Mouse (Mus musculus) stomach, embryonic 16.5 days (tissue): Measurements from ENCODE around the gene Pcnx3. TPM values are rescaled to one million over a fixed set of nuclear protein-coding genes. Genes with fewer than 3 reads are reported as not detected.

Source experiments
- ATAC-seq: fragments of 200-750 bp; cut with Nextera tagmentation; 2 replicates; pipeline ENCODE4 v1.8.0; 2017; ENCODE audit warnings: moderate number of reproducible peaks, moderate TSS enrichment; ENCODE audit not compliant: insufficient read depth, low FRiP score
- H3K27ac ChIP-seq: fragments of 300-500 bp; sonication (generic); 2 replicates; pipeline ENCODE4 v1.5.1; 2014; ENCODE audit warnings: low read length
- H3K27me3 ChIP-seq: fragments of 300-500 bp; sonication (generic); 2 replicates; pipeline ENCODE4 v1.6.1; 2014; ENCODE audit warnings: low read length, control low read depth, mixed read lengths; ENCODE audit not compliant: control insufficient read depth, insufficient read depth
- H3K36me3 ChIP-seq: fragments of 300-500 bp; sonication (generic); 2 replicates; pipeline ENCODE4 v1.6.1; 2014; ENCODE audit warnings: low read length; ENCODE audit not compliant: control insufficient read depth, insufficient read depth
- H3K4me1 ChIP-seq: fragments of 300-500 bp; sonication (generic); 2 replicates; pipeline ENCODE4 v1.6.1; 2014; ENCODE audit warnings: low read length, control low read depth, mixed read lengths; ENCODE audit not compliant: control insufficient read depth, insufficient read depth
- H3K4me2 ChIP-seq: fragments of 300-500 bp; sonication (generic); 2 replicates; pipeline ENCODE4 v1.6.1; 2014; ENCODE audit warnings: low read depth, low read length, mixed read lengths
- H3K4me3 ChIP-seq: fragments of 300-500 bp; sonication (generic); replicated peaks from 2 replicates; pipeline ENCODE4 v1.5.1; 2014; ENCODE audit warnings: mild to moderate bottlenecking, low read length
- H3K9ac ChIP-seq: fragments of 300-500 bp; sonication (generic); 2 replicates; pipeline ENCODE4 v1.6.1; 2014; ENCODE audit warnings: low read length
- H3K9me3 ChIP-seq: fragments of 300-500 bp; sonication (generic); replicated peaks from 2 replicates; pipeline ENCODE4 v1.6.1; 2016; ENCODE audit warnings: low read length, control low read depth; ENCODE audit not compliant: control insufficient read depth
- WGBS: fragments of 180-500 bp; shearing (Covaris S2); extraction: QIAGEN DNeasy Blood & Tissue Kit; methylation state at CpG from one replicate; pipeline ENCODE4 v1.1.7; 2014; 5-methylcytosine and 5-hydroxymethylcytosine counted together
- polyA plus RNA-seq: library from polyadenylated mRNA; unstranded; fragments of >200 nt; fragmentation: Nextera tagmentation; extraction: Ambion mirVana; gene quantifications from 2 replicates; pipeline ENCODE4 v1.2.1, GENCODE M21; 2015

The Pcnx3 gene
- polyA plus RNA-seq, 1 experiment from 2014 or later = 17.4 TPM

GRCm38 (mm10) chr19:5715793-5716688 is 27.3 kb upstream of the Pcnx3 start:
- 35% methylated on average over 43 of the region's 43 CpGs for WGBS
- ATAC-seq = peak; percentile 24; the same call in 1 of the 2 replicates
- H3K9ac ChIP-seq = no peak overlapping the region
- H3K27ac ChIP-seq = no peak overlapping the region
- H3K9me3 ChIP-seq = no peaks in the 10 kb centered on the region
- no peak overlapping the region for H3K4me3 ChIP-seq
- H3K4me2 ChIP-seq = peak overlapping the region; percentile 23; the same call in 1 of the 2 replicates
- peaks cover 23% of the 10 kb centered on the region for H3K4me1 ChIP-seq
- peaks cover 17% of the 10 kb centered on the region for H3K36me3 ChIP-seq
- H3K27me3 ChIP-seq = no peaks in the 10 kb centered on the region

- peak overlapping the region; percentile 14 for H3K4me2 ChIP-seq
- 2% methylated on average over 2 of the region's 2 CpGs for WGBS
- H3K27me3 ChIP-seq = no peaks in the 10 kb centered on the region
- peaks cover 6% of the 10 kb centered on the region; the same call in 1 of the 2 replicates for H3K36me3 ChIP-seq
- no peaks in the 10 kb centered on the region for H3K9me3 ChIP-seq
- H3K9ac ChIP-seq = peak overlapping the region; percentile 54; the same call in 1 of the 2 replicates
- H3K4me3 ChIP-seq = no peak overlapping the region
- H3K27ac ChIP-seq = peak overlapping the region; percentile 47
- ATAC-seq = peak; percentile 89
- H3K4me1 ChIP-seq = peaks cover 23% of the 10 kb centered on the region
Measured at GRCm38 (mm10) chr19:5713730-5714129, 25.0 kb upstream of the Pcnx3 start.

DNA sequence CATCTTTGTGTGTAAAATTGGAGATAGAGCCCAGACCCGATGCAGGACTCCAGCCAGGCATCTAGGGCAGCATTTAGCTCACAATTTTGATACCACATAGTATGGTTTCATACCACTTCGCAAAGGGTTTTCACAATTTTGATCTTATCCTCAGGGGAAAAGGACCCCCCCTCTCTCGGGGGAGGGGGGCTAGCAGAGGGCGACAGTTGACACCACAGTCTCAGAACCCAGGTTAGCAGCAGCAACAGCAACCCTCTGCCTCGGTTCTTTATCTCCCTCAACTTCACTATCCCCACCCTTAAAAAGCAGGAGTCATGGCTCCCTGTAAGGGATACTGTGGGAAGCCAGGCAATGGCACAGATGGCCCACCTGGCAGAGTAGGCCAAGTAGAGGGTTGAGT is 24.5 kb upstream of the Pcnx3 start:
- Histone ChIP-seq H3K4me3 (no peak overlapping the region), H3K4me1 (peaks cover 23% of the 10 kb centered on the region), H3K4me2 (peak overlapping the region; percentile 14), H3K36me3 (peaks cover 6% of the 10 kb centered on the region; the same call in 1 of the 2 replicates), H3K9me3 (no peaks in the 10 kb centered on the region), H3K27me3 (no peaks in the 10 kb centered on the region), H3K27ac (peak overlapping the region; percentile 47), H3K9ac (peak overlapping the region; percentile 54; the same call in 1 of the 2 replicates)
- ATAC-seq = peak; percentile 23; the same call in 1 of the 2 replicates
- WGBS = 69% methylated on average over 5 of the region's 5 CpGs

DNA sequence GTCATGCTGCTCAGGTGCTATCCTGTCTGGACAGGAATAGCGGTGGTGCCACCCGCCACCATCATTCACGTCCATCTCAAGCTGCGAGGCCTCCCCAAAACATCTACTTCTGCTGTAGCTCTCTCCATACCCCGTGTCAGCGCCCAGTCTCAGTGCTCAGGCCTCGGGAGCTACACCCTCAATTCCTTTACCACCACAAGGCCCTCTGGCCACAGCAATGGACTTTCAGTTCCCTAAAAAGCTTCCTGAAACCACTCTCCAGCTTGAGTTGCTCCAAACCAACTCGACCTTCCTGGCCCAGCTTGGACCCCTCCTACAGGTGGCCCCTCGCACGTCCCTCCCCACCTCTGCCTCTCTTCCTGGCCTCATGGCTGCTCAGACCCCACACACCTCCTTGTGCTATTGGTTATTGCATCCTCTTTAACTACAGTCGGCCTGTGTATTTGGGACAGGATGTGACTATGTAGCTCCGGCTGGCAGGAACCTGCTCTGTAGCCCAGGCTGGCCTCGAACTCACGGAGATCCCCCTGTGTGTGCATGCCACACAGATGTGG is 23.3 kb upstream of the Pcnx3 start:
- ATAC-seq = no peak
- H3K4me2 ChIP-seq = no peak overlapping the region
- WGBS = 90% methylated on average over 14 of the region's 14 CpGs
- H3K9ac ChIP-seq = no peak overlapping the region
- H3K4me3 ChIP-seq = no peak overlapping the region
- H3K36me3 ChIP-seq = peaks cover 6% of the 10 kb centered on the region; the same call in 1 of the 2 replicates
- H3K4me1 ChIP-seq = peaks cover 23% of the 10 kb centered on the region
- H3K27me3 ChIP-seq = no peaks in the 10 kb centered on the region
- no peaks in the 10 kb centered on the region for H3K9me3 ChIP-seq
- H3K27ac ChIP-seq = no peak overlapping the region

GRCm38 (mm10) chr19:5711218-5711617 is 22.5 kb upstream of the Pcnx3 start:
- peaks cover 6% of the 10 kb centered on the region; the same call in 1 of the 2 replicates for H3K36me3 ChIP-seq

GRCm38 (mm10) chr19:5710581-5710980 is 21.9 kb upstream of the Pcnx3 start:
- Histone ChIP-seq H3K27me3 (no peaks in the 10 kb centered on the region), H3K27ac (no peak overlapping the region), H3K9me3 (no peaks in the 10 kb centered on the region), H3K4me2 (no peak overlapping the region), H3K36me3 (peaks cover 6% of the 10 kb centered on the region; the same call in 1 of the 2 replicates), H3K9ac (no peak overlapping the region), H3K4me1 (peaks cover 21% of the 10 kb centered on the region), H3K4me3 (no peak overlapping the region)
- no peak for ATAC-seq
- WGBS = 79% methylated on average over 8 of the region's 8 CpGs

More at GRCm38 (mm10) chr19:5711218-5711617, 22.5 kb upstream of the Pcnx3 start:
- Histone ChIP-seq H3K27me3 (no peaks in the 10 kb centered on the region), H3K4me3 (no peak overlapping the region), H3K27ac (no peak overlapping the region), H3K9ac (no peak overlapping the region), H3K9me3 (no peaks in the 10 kb centered on the region), H3K4me1 (peaks cover 22% of the 10 kb centered on the region), H3K4me2 (no peak overlapping the region)
- no peak for ATAC-seq
- WGBS = 23% methylated on average over 3 of the region's 3 CpGs

DNA sequence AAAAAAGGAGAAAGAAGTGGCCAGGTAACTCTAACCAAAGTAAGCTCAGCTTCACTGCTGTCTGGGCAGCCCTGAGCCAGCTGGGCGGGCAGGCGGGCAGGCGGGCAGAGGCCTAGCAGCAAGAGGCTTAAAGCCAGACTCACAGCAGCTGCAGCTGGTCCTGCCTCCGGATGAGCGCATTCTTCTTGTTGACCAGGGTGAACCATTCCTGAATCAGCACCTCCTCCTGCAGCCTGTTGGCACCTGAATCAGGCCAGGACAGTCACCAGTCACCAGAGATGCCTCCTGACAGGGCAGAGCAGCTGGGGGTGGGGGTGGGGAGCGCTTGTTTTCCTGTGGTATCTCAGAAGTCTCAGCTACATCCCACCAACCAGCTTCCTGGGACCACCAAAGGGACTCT is 21.4 kb upstream of the Pcnx3 start:
- WGBS = 94% methylated on average over 6 of the region's 6 CpGs
- peaks cover 6% of the 10 kb centered on the region; the same call in 1 of the 2 replicates for H3K36me3 ChIP-seq
- no peak overlapping the region for H3K27ac ChIP-seq

DNA sequence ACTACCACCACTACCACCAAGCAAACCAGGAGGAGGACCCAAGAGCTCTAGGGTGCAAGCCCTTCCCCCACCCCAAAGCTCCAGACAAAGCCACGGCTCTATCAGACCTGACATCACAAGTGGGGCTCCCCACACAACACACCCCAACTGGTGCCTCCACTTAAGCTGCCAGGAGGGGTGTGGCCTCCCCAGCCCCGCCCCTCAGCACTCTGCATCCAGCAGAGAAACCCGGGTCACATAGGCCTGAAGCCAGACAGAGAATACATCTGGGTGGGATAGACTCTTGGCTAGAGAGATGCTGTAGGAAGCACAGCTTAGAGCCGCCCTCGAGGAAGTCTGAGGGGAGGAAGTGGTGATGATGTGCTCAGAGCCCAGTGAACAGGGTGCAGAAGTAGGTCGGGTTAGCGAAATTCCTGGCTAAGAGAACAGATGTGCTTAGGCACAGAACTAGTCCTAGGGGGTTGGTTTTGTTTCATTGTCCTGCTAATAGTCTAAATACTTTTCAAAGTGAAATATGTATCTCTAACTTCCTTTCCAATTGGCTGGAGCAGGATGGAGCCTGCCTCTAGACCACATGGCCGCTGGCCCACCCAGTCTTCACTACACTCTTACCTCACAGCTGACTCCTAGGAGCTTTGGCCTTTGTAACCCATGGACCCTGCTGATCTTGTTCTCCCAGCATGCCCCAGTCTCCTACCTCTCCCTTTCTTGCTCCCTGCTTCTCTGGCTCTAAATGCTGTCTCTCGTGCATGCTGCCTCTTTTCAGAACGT is 16.3 kb upstream of the Pcnx3 start:
- 28% methylated on average over 10 of the region's 10 CpGs for WGBS
- H3K27me3 ChIP-seq = no peaks in the 10 kb centered on the region
- H3K4me3 ChIP-seq = no peak overlapping the region
- peaks cover 20% of the 10 kb centered on the region for H3K36me3 ChIP-seq
- H3K27ac ChIP-seq = peak overlapping the region; percentile 90
- ATAC-seq = peak; percentile 83
- peaks cover 20% of the 10 kb centered on the region for H3K4me1 ChIP-seq
- peak overlapping the region; percentile 50 for H3K9ac ChIP-seq
- peak overlapping the region; percentile 25; the same call in 1 of the 2 replicates for H3K4me2 ChIP-seq
- H3K9me3 ChIP-seq = no peaks in the 10 kb centered on the region

More for the DNA sequence above, 21.4 kb upstream of the Pcnx3 start:
- H3K27me3 ChIP-seq = no peaks in the 10 kb centered on the region
- no peak for ATAC-seq
- no peaks in the 10 kb centered on the region for H3K9me3 ChIP-seq
- no peak overlapping the region for H3K4me2 ChIP-seq
- H3K4me1 ChIP-seq = peaks cover 24% of the 10 kb centered on the region
- H3K4me3 ChIP-seq = no peak overlapping the region
- no peak overlapping the region for H3K9ac ChIP-seq
